Mouse (Mus musculus) gastrocnemius, postnatal 4 days (tissue): ENCODE data around the gene Trappc2. TPM values are rescaled to one million over a fixed set of nuclear protein-coding genes. Genes with fewer than 3 reads are reported as not detected.

Experiments used
- DNase-seq, 2 experiments: peaks; one replicate each; pipeline ENCODE4 v3.0.0; 2021 to 2022; ENCODE audit warnings: low spot score in 2 of 2, mixed read lengths in 2 of 2
- long read RNA-seq, 2 experiments: library from polyadenylated mRNA; stranded (forward); transcript quantifications; one replicate each; pipeline ENCODE4 v2.0.0; 2021
- total RNA-seq, 2 experiments: library from RNA; stranded (reverse); gene quantifications; 2 replicates each; pipeline ENCODE4 v1.2.3; 2021

Gene Trappc2
- total RNA-seq, result 10 to 100 TPM; 14.1 to 20.9 TPM
- long read RNA-seq, experiment 1, transcript Trappc2-203 (5 exons, 1,613 nt), result major isoform, 36 of 36 reads
- long read RNA-seq, experiment 1, partial matches to known transcripts, result 0 of 36 reads
- long read RNA-seq, experiment 1, other reads (novel, unspliced or antisense), result 0 of 36 reads
- long read RNA-seq, experiment 2, transcript Trappc2-203 (5 exons, 1,613 nt), result major isoform, 20 of 23 reads
- long read RNA-seq, experiment 2, partial matches to known transcripts, result 0 of 23 reads
- long read RNA-seq, experiment 2, other reads (novel, unspliced or antisense), result 2 of 23 reads

- DNase-seq, result peak in 1 of 2 experiments; percentile 16
These were observed at the start of gene Trappc2 for GRCm38 (mm10) chrX:166440036-166440615. Gene Trappc2, plus strand, starts transcription at chrX:166440574.

- no peak for DNase-seq
These were observed 46.6 kb upstream of the Trappc2 start for GRCm38 (mm10) chrX:166393753-166394152.

GRCm38 (mm10) chrX:166407865-166408264 is 32.5 kb upstream of the Trappc2 start:
- DNase-seq, result no peak

DNA sequence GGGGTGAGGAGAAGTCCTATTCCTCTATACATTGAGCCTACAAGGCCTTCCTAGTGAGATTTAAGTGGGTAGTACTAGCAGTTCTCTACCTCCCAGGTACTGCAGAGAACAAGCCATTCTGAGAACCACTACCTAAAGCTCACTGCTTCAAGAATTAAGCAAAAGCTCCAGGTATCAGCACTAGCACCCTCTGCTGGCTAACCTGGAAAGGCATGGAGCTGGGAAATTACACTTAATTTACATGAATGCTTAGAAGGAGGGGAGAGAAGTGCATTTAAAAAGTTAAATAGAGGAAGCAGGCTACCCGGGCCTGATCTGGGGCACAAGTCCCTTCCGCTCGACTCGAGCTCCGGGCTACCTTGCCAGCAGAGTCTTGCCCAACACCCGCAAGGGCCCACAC is 24.2 kb upstream of the Trappc2 start:
- no peak for DNase-seq

DNA sequence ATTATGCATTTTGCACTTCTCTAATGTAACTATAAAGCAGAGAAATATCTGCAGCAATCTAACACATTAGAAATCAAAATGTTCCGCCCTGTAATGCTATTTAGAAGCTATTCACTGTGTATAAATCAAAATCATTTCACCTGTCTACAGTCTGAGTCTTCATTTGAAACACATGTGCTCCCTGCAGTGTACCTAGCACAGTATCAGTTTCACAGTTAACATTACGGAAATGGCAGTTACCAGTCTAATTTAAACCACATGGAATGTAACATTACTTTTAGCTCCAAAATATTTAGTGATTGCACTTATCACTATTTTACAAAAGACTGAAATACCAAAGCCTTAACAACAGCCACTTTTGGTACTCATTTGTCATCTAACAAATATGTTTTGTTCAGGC is 5.6 kb upstream of the Trappc2 start:
- DNase-seq, result no peak

DNA sequence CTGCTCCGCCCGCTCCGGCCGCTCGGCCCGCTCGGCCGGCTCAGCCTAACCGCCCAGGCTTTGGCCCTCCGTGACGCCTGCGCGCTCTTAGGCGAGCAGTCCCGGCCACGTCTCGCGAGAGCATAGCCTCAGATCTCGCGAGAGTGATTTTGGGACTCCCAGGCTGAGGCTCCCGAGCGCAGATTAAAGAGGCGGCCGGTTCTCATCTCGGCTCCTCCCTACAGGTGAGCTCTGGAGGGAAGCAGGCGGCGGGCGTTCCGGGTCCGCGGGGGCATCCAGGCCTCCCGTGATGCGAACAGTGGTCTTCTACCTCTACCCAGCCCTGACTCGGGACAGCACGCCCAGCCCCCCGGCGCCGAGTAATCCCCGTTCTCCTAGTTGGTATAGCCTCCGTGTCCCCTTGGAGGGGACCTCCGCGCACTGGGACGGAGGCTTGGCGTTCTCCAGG is 266 bp downstream of the Trappc2 start, which contains the start of gene Ofd1:
TSS of gene Ofd1 (minus strand) at position 89 of the 448 bp plus-strand sequence.
- DNase-seq, result peak; percentile 76 to 86

DNA sequence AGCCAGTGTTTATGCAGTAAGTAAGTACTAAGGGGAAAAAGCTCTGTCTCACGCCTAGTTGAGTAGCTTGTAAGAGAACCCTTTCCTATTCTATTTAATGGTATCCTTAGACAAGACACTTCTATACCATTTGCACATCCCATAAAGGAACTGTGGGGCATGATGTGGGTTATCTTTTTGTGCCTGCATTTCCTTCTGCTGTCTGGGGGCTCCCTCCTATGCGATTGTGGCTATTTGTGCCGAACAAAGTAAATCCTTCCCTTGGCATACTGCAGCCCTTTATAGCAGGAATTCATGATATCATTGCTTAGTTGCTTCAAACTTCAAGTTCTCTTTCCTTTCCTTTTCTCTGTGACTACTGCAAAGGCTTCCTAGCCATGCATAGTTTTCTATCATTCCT is 4.2 kb downstream of the Trappc2 start:
- DNase-seq, result no peak

- DNase-seq, result no peak
These were observed 13.2 kb downstream of the Trappc2 start for GRCm38 (mm10) chrX:166453532-166453931.

- DNase-seq, result no peak
These were observed 14.0 kb downstream of the Trappc2 start for GRCm38 (mm10) chrX:166454331-166454730.

- no peak for DNase-seq
These were observed 15.2 kb downstream of the Trappc2 start for GRCm38 (mm10) chrX:166455525-166455924.

DNA sequence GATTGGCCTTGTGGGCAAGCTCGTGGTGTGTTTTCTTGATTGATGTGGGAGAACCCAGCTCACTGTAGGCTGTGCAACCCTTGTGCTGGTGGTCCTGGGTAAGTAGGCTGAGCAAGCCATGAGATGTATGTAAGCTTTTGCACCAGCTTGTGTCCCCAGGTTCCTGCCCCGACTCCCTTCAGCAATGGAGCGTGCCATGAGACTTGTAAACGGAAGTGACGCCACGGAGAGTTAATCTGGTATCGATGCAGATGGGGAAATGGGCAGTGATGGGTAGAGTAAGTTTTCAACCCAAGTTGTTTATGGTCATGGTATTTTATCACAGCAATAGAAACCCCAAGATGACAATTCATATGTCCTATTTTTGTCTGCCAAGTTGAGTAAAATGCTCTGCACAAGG is 27.9 kb downstream of the Trappc2 start:
- DNase-seq, result no peak

- DNase-seq, result no peak
These were observed 32.2 kb downstream of the Trappc2 start for GRCm38 (mm10) chrX:166472612-166473011.

GRCm38 (mm10) chrX:166477393-166477792 is 37.0 kb downstream of the Trappc2 start:
- no peak for DNase-seq

DNA sequence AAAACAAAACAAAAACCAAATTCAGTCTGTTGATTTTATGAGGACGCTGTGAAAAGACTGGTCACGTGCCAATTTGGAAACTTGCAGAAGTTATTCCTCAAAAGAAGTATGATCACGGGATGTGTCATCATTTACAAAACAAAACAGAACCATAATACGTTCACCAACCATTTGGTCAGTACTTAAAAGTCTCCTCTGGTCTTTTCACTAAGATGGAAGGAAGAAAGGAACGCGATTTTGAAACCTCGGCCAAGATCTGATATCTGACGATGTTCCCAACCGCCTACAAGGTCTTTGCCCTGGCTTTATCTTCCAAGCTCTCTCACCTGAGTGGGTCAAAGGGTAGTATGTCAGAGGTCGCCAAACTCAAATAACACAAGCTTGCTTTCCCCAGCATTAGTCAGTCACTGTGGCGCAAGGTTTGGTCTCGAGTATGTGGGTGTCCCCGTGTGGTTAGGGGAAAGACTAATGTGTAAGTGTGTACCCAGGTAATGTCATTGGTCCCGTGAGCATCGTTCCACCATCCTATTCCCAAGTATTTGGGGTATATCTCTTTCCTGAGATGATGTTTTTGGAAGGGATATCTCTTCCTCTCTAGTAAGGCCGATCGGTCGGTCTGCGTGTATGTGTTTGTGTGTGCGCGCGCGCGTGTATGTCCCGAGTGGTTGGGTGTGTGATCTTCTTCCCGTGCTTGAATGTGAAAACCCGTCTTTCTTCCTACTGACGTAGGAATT is 38.4 kb downstream of the Trappc2 start:
- no peak for DNase-seq

DNA sequence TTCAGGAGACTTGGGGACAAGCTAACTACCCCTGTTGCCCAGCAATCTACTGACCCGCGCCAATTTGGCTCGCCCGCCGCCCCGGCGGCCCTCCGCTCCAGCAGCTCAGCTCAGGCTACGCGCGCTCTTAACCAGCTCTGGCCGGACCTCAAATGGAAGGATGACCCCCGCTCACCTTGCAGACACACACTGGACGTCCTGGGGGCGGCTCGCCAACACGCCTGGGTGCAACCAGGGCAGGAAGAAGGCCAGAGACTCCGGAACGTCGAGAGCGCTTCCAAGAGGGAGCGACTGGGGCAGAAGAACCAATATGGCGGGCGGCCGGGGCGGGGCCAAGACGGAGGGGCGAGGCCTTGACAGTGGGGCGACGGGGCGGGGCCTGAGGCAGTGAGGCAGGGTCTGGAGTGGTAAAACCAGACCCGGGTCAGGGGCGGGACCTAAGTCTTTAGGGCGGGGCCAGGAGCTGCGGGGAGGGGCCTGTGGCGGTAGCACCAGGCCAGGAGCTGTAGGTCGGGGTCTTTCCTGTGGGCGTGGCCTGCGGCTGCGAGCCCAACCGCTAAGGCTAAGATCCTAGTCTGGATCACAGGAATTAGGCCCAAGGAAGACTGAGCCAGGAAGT is 39.1 kb downstream of the Trappc2 start, which contains the start of gene Rab9:
TSS of gene Rab9 (minus strand) at position 503 of the 619 bp plus-strand sequence.
- DNase-seq, result peak; percentile 85 to 93

- DNase-seq, result no peak
These were observed 54.7 kb downstream of the Trappc2 start for GRCm38 (mm10) chrX:166495052-166495451.

- no peak for DNase-seq
These were observed 57.4 kb downstream of the Trappc2 start for GRCm38 (mm10) chrX:166497771-166498170.

- no peak for DNase-seq
These were observed 59.3 kb downstream of the Trappc2 start for GRCm38 (mm10) chrX:166499496-166500190.
